Comparison of ENCODE assay signal across 8 mouse cellular contexts in the genomic region with DNA sequence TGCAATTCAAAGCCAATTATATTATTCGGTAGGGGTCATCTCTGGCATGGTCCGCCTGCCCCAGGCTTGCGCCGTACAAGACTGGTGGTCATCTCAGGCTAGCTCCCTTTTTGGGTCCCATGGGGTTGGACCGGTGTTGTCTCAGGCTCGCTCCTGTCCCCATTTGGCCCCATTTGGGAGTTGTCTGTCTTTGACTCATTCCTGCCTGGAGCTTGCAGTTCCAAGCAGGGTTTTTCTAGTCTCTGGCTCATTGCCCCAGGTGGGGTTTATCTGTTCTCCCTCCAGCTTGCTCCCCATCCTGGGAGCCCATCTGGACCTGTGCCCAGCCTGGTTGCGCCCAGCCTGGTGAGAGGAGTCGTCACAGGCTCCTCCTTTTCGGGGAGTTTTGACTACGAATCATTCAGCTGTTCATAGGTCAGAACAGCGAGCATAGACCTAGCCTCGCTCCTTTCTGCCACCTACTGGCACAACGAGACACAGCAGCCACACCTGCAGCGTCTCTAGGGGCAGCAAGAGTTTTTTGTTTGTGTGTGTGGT. TPM values are rescaled to one million over a fixed set of nuclear protein-coding genes. Genes with fewer than 3 reads are reported as not detected.
A peak's percentile ranks its signal among the peaks of the same experiment; 100 is the strongest.
DNase-seq lines count a peak whose midpoint lies in the region; ATAC-seq and TF ChIP-seq lines count a peak whose summit lies in the region.

No protein-coding gene starts in this region.

- 25% methylated on average over 14 of the region's 14 CpGs for WGBS in heart, embryonic 14.5 days
- 27% methylated on average over 14 of the region's 14 CpGs for WGBS in liver, embryonic 12.5 days (ENCODE audit: insufficient replicate concordance)
- WGBS in stomach, embryonic 15.5 days, result 30% methylated on average over 14 of the region's 14 CpGs

- H3K4me2 ChIP-seq in heart, embryonic 14.5 days (ENCODE audit: low read length), result peak overlapping the region; percentile 35
- peak overlapping the region; percentile 42 for H3K4me2 ChIP-seq in liver, embryonic 12.5 days
- H3K4me2 ChIP-seq in stomach, embryonic 15.5 days, result peak overlapping the region; percentile 50

- no peaks in the 10 kb centered on the region for H3K9me3 ChIP-seq in heart, embryonic 14.5 days (ENCODE audit: control insufficient read depth, low read length)
- H3K9me3 ChIP-seq in liver, embryonic 12.5 days (replicated peaks), result no peaks in the 10 kb centered on the region
- no peaks in the 10 kb centered on the region for H3K9me3 ChIP-seq in stomach, embryonic 15.5 days

- no peak overlapping the region for H3K27ac ChIP-seq in heart, embryonic 14.5 days (replicated peaks in 1 of 2; ENCODE audit: control insufficient read depth in 1 of 2, insufficient read depth in 1 of 2, low read depth in 2 of 2, low read length in 2 of 2)
- H3K27ac ChIP-seq in liver, embryonic 12.5 days, result no peak overlapping the region
- no peak overlapping the region for H3K27ac ChIP-seq in stomach, embryonic 15.5 days

- TF ChIP-seq POLR2A in brain, embryonic 14.5 days (IDR thresholded peaks at IDR 0.05; ENCODE audit: borderline replicate concordance, extremely low read depth, insufficient read depth, insufficient read length, poor library complexity, severe bottlenecking), result no peak

- no peak overlapping the region for H3K9ac ChIP-seq in heart, embryonic 14.5 days (ENCODE audit: low read length)
- H3K9ac ChIP-seq in liver, embryonic 12.5 days, result no peak overlapping the region
- no peak overlapping the region for H3K9ac ChIP-seq in stomach, embryonic 15.5 days

- H3K36me3 ChIP-seq in heart, embryonic 14.5 days (ENCODE audit: control insufficient read depth, insufficient read depth, low read length), result no peaks in the 10 kb centered on the region
- H3K36me3 ChIP-seq in liver, embryonic 12.5 days, result no peaks in the 10 kb centered on the region
- no peaks in the 10 kb centered on the region for H3K36me3 ChIP-seq in stomach, embryonic 15.5 days

- peak overlapping the region in 1 of 2 experiments; percentile 2; a peak in 1 of 4 replicates for H3K4me3 ChIP-seq in heart, embryonic 14.5 days (ENCODE audit: control insufficient read depth in 1 of 2, insufficient read depth in 1 of 2, low read depth in 1 of 2, low read length in 2 of 2)
- H3K4me3 ChIP-seq in liver, embryonic 12.5 days, result no peak overlapping the region
- H3K4me3 ChIP-seq in stomach, embryonic 15.5 days (replicated peaks), result no peak overlapping the region; the same call in 1 of the 2 replicates

- peak; percentile 88 for TF ChIP-seq CTCF in brain, embryonic 14.5 days (IDR thresholded peaks at IDR 0.05; ENCODE audit: borderline replicate concordance, extremely low read depth, insufficient read depth, insufficient read length)

- peak; percentile 76 for DNase-seq in CD4-positive helper T cell, adult 2 months (ENCODE audit: low read depth, low spot score)
- DNase-seq in brain, embryonic 14.5 days (ENCODE audit: low read depth), result peak; percentile 85
- peak; percentile 49 for DNase-seq in fibroblast of lung, adult 2 months (ENCODE audit: low read depth)
- DNase-seq in kidney, postnatal 10 days, result peak; percentile 87
- peak; percentile 73 for DNase-seq in neural tube, embryonic 10.5 days (ENCODE audit: extremely low spot score, low spot score)

- no peaks in the 10 kb centered on the region for H3K27me3 ChIP-seq in heart, embryonic 14.5 days (ENCODE audit: control insufficient read depth, insufficient read depth, low read length)
- H3K27me3 ChIP-seq in liver, embryonic 12.5 days (replicated peaks), result peaks cover 23% of the 10 kb centered on the region; the same call in 1 of the 2 replicates
- no peaks in the 10 kb centered on the region for H3K27me3 ChIP-seq in stomach, embryonic 15.5 days (replicated peaks)

- peak; percentile 56; the same call in 1 of the 2 replicates for ATAC-seq in heart, embryonic 14.5 days (ENCODE audit: insufficient number of reproducible peaks, insufficient read depth, low FRiP score, low read depth)
- 0 out of 2 replicates have a peak, but pooled peaks have one; percentile 46 for ATAC-seq in liver, embryonic 12.5 days
- ATAC-seq in stomach, embryonic 15.5 days (ENCODE audit: insufficient read depth, low FRiP score, low read depth), result peak; percentile 81

- peaks cover 8 to 9% of the 10 kb centered on the region in 2 experiments for H3K4me1 ChIP-seq in heart, embryonic 14.5 days (ENCODE audit: control insufficient read depth in 2 of 2, insufficient read depth in 2 of 2, low read length in 2 of 2)
- H3K4me1 ChIP-seq in liver, embryonic 12.5 days, result peaks cover 6% of the 10 kb centered on the region
- H3K4me1 ChIP-seq in stomach, embryonic 15.5 days, result peaks cover 4% of the 10 kb centered on the region; the same call in 1 of the 2 replicates

RNA-seq across cellular contexts. Expression of gene Jph4, which starts 44.4 kb away (rescaled TPM):
- 147 and 155 TPM in 2 replicates for polyA plus RNA-seq in brain, embryonic 14.5 days (2012; rRNA removed)
- 0.05 and 0.18 TPM in 2 replicates for polyA plus RNA-seq in heart, embryonic 14.5 days (2014; fragmentation: Nextera tagmentation; extraction: Ambion mirVana)
- polyA plus RNA-seq in liver, embryonic 12.5 days (2016; fragmentation: Nextera tagmentation; extraction: Ambion mirVana), result 0.15 and 0.18 TPM in 2 replicates
- 1.6 and 2.1 TPM in 2 replicates for polyA plus RNA-seq in stomach, embryonic 15.5 days (2015; fragmentation: Nextera tagmentation; extraction: Ambion mirVana)

RNA-seq across cellular contexts. Expression of gene Ap1g2, which starts 54.8 kb away (rescaled TPM):
- 13.6 and 20.6 TPM in 2 replicates for polyA plus RNA-seq in brain, embryonic 14.5 days (2012; rRNA removed)
- polyA plus RNA-seq in heart, embryonic 14.5 days (2014; fragmentation: Nextera tagmentation; extraction: Ambion mirVana), result 7.6 and 8.6 TPM in 2 replicates
- polyA plus RNA-seq in liver, embryonic 12.5 days (2016; fragmentation: Nextera tagmentation; extraction: Ambion mirVana), result 34.0 and 34.5 TPM in 2 replicates
- polyA plus RNA-seq in stomach, embryonic 15.5 days (2015; fragmentation: Nextera tagmentation; extraction: Ambion mirVana), result 38.5 and 42.5 TPM in 2 replicates

Comparison
In these comparisons a context has a peak if more than half of its experiments do, and no peak if none do; other contexts are left out.
1. RNA of gene Jph4, which starts 44.4 kb away (polyA plus RNA-seq): 147 to 155 TPM in brain, embryonic 14.5 days; 1.6 to 2.1 TPM in stomach, embryonic 15.5 days, 0.05 to 0.18 TPM in heart, embryonic 14.5 days and 0.15 to 0.18 TPM in liver, embryonic 12.5 days; every median in the first group is over 10 times any median in the second.
2. Peak in every context shown above with its lines, with median percentiles within 50 percentile points of each other: DNase-seq, ATAC-seq and H3K4me2 ChIP-seq.